ENCODE assay signal across 7 mouse cellular contexts in genomic region chr14:104813977-104814584, GRCm38 (mm10).
DNase-seq lines count a peak whose midpoint lies in the region; TF ChIP-seq lines count a peak whose summit lies in the region.

No protein-coding gene starts in this region.

- TF ChIP-seq POLR2A in CH12.LX (IDR thresholded peaks at IDR 0.05; ENCODE audit: low read depth, low read length) = no peak

- DNase-seq in CH12.LX (ENCODE audit: extremely low read depth) = peak; percentile 76
- DNase-seq in R1 (ENCODE audit: low read depth, low spot score) = peak; percentile 72
- peak; percentile 53 to 85 for DNase-seq in cerebellum, postnatal 25 days
- peak; percentile 61 for DNase-seq in gastrocnemius, postnatal 14 days
- DNase-seq in layer of hippocampus, adult 9-10 months (ENCODE audit: low spot score) = peak; percentile 69
- peak; percentile 45 for DNase-seq in lung, postnatal 25 days (ENCODE audit: low spot score)
- DNase-seq in right cerebral cortex, postnatal 10 days (ENCODE audit: low spot score in 2 of 2) = peak; percentile 81 to 87

- intact Hi-C loops in gastrocnemius, postnatal 14 days (cut with DNase I; ENCODE audit: low total_unique reads) = loop anchor here (10.0 kb wide), 2 partner anchors 669 to 779 kb away; no protein-coding TSS in a partner anchor

- peak; percentile 78 to 88 for TF ChIP-seq CTCF in CH12.LX (conservative IDR thresholded peaks at IDR 0.05 in 1 of 2, IDR thresholded peaks at IDR 0.05 in 1 of 2; ENCODE audit: low read depth in 2 of 2, low read length in 2 of 2)

- H3K9me3 ChIP-seq in CH12.LX (replicated peaks; ENCODE audit: low read length) = no peaks in the 10 kb centered on the region

- dilution Hi-C loops in CH12.LX (cut with MboI; ENCODE audit: extremely low pct_ligation_motif_present, extremely low pct_unique_long_range_greater_than_20kb, low sequenced_read_pairs) = no loop called here

- peak; percentile 71 for TF ChIP-seq RAD21 in CH12.LX (IDR thresholded peaks at IDR 0.05; ENCODE audit: low read depth, low read length)

- no peak overlapping the region for H3K27ac ChIP-seq in CH12.LX (ENCODE audit: insufficient read depth, low read depth)

- 0 out of 2 replicates have a peak overlapping the region, but pooled peaks have one; percentile 27 for H3K4me2 ChIP-seq in CH12.LX (ENCODE audit: insufficient read depth, low read depth, poor library complexity, severe bottlenecking)

- no peaks in the 10 kb centered on the region for H3K27me3 ChIP-seq in CH12.LX (replicated peaks)

- H3K79me2 ChIP-seq in CH12.LX (replicated peaks; ENCODE audit: control insufficient read depth, extremely low read depth, insufficient read depth, poor library complexity, severe bottlenecking) = no peaks in the 10 kb centered on the region

- H3K4me3 ChIP-seq in CH12.LX (replicated peaks in 1 of 3; ENCODE audit: low read depth in 2 of 3, low read length in 2 of 3, poor library complexity in 1 of 3) = no peak overlapping the region

- no peak overlapping the region for H3K9ac ChIP-seq in CH12.LX (ENCODE audit: insufficient read depth, low read depth)

- no peaks in the 10 kb centered on the region for H3K4me1 ChIP-seq in CH12.LX (ENCODE audit: control insufficient read depth in 1 of 2, insufficient read depth in 2 of 2)

- H3K36me3 ChIP-seq in CH12.LX (replicated peaks in 1 of 2; ENCODE audit: control insufficient read depth in 1 of 2, insufficient read depth in 1 of 2, low read length in 1 of 2) = no peaks in the 10 kb centered on the region

- in situ Hi-C loops in CH12.LX (cut with MboI; ENCODE audit: low pct_ligation_motif_present, low pct_unique_long_range_greater_than_20kb, low sequenced_read_pairs) = loop anchor here (10.0 to 25.0 kb wide), 2 partner anchors 769 to 1102 kb away; no protein-coding TSS in a partner anchor

- TF ChIP-seq EP300 in CH12.LX (IDR thresholded peaks at IDR 0.05; ENCODE audit: low read length) = no peak

TF ChIP-seq in CH12.LX, 34 proteins besides CTCF, POLR2A, EP300 and RAD21:
- TF ChIP-seq GABPA (IDR thresholded peaks at IDR 0.05; ENCODE audit: insufficient replicate concordance, low read depth, low read length) = no peak
- no peak for TF ChIP-seq SIN3A (IDR thresholded peaks at IDR 0.05; ENCODE audit: low read length)
- TF ChIP-seq JUND (conservative IDR thresholded peaks at IDR 0.05; ENCODE audit: low read depth, low read length) = 0 out of 2 replicates have a peak, but pooled peaks have one; percentile 17
- TF ChIP-seq BHLHE40 (IDR thresholded peaks at IDR 0.05; ENCODE audit: low read depth, low read length) = no peak
- TF ChIP-seq ZC3H11A (IDR thresholded peaks at IDR 0.05; ENCODE audit: low read depth, low read length) = peak; percentile 37; the same call in 1 of the 2 replicates
- 0 out of 2 replicates have a peak, but pooled peaks have one; percentile 16 for TF ChIP-seq MYC (IDR thresholded peaks at IDR 0.05; ENCODE audit: low read depth, low read length)
- no peak for TF ChIP-seq MXI1 (IDR thresholded peaks at IDR 0.05; ENCODE audit: low read depth, low read length)
- no peak for TF ChIP-seq ZMIZ1 (IDR thresholded peaks at IDR 0.05; ENCODE audit: low read depth, low read length)
- TF ChIP-seq SMC3 (IDR thresholded peaks at IDR 0.05; ENCODE audit: low read depth, low read length) = peak; percentile 78
- TF ChIP-seq KAT2A (IDR thresholded peaks at IDR 0.05; ENCODE audit: insufficient replicate concordance, low read length) = no peak
- TF ChIP-seq TBP (conservative IDR thresholded peaks at IDR 0.05; ENCODE audit: low read depth, low read length) = no peak
